Mouse (Mus musculus) ES-E14 (cell line): ENCODE data around the gene Tfrc.

ENCODE experiments used
- ZC3H11A ChIP-seq: IDR thresholded peaks from 2 replicates; pipeline ENCODE4 v1.6.1; 2012; ENCODE audit warnings: low read depth, mild to moderate bottlenecking, inconsistent platforms, low read length, borderline replicate concordance
- ZNF384 ChIP-seq: IDR thresholded peaks from 2 replicates; pipeline ENCODE4 v1.6.1; 2012; ENCODE audit warnings: low read depth, low read length, inconsistent platforms

- TF ChIP-seq ZC3H11A (no peak), ZNF384 (no peak)
These were observed 68.5 kb downstream of the Tfrc start for GRCm38 (mm10) chr16:32677040-32677700.
